Mouse (Mus musculus) heart, embryonic 11.5 days (tissue): ENCODE results near the gene Yaf2. TPM values are rescaled to one million over a fixed set of nuclear protein-coding genes. Genes with fewer than 3 reads are reported as not detected.
"Not testable (repeated sequence)": the region's sequence is repeated elsewhere in the genome, so short reads cannot be mapped to it uniquely, and the experiment has no call there.

Experiments
- ATAC-seq: fragments of 200-750 bp; cut with Nextera tagmentation; replicated peaks from 2 replicates; pipeline ENCODE4 v1.8.0; 2017; ENCODE audit warnings: moderate library complexity; ENCODE audit not compliant: insufficient number of reproducible peaks, low FRiP score, low TSS enrichment
- H3K27ac ChIP-seq: fragments of 300-500 bp; sonication (generic); 2 replicates; pipeline ENCODE4 v1.5.1; 2014; ENCODE audit warnings: mild to moderate bottlenecking, low read depth, low read length
- H3K27me3 ChIP-seq: fragments of 300-500 bp; sonication (generic); 2 replicates; pipeline ENCODE4 v1.6.1; 2014; ENCODE audit warnings: mild to moderate bottlenecking, low read length, mixed read lengths; ENCODE audit not compliant: control insufficient read depth, insufficient read depth
- H3K36me3 ChIP-seq: fragments of 300-500 bp; sonication (generic); 2 replicates; pipeline ENCODE4 v1.6.1; 2014; ENCODE audit warnings: mild to moderate bottlenecking, low read length, moderate library complexity, mixed read lengths; ENCODE audit not compliant: control insufficient read depth, insufficient read depth
- H3K4me1 ChIP-seq: fragments of 300-500 bp; sonication (generic); 2 replicates; pipeline ENCODE4 v1.6.1; 2014; ENCODE audit warnings: low read length; ENCODE audit not compliant: control insufficient read depth, insufficient read depth
- H3K4me2 ChIP-seq: fragments of 300-500 bp; sonication (generic); 2 replicates; pipeline ENCODE4 v1.6.1; 2014; ENCODE audit warnings: mild to moderate bottlenecking, moderate library complexity
- H3K4me3 ChIP-seq: fragments of 300-500 bp; sonication (generic); 2 replicates; pipeline ENCODE4 v1.5.1; 2014; ENCODE audit warnings: low read depth, low read length
- H3K9ac ChIP-seq: fragments of 300-500 bp; sonication (generic); 2 replicates; pipeline ENCODE4 v1.6.1; 2014; ENCODE audit warnings: mild to moderate bottlenecking, low read depth, low read length, moderate library complexity
- H3K9me3 ChIP-seq: fragments of 300-500 bp; sonication (generic); replicated peaks from 2 replicates; pipeline ENCODE4 v1.6.1; 2016; ENCODE audit warnings: low read length; ENCODE audit not compliant: control insufficient read depth
- WGBS: fragments of 180-500 bp; shearing (Covaris S2); extraction: QIAGEN DNeasy Blood & Tissue Kit; methylation state at CpG from one replicate; pipeline ENCODE4 v1.1.7; 2014; ENCODE audit not compliant: insufficient replicate concordance; 5-methylcytosine and 5-hydroxymethylcytosine counted together
- polyA plus RNA-seq: library from polyadenylated mRNA; unstranded; fragments of >200 nt; fragmentation: Nextera tagmentation; extraction: Ambion mirVana; gene quantifications from 2 replicates; pipeline ENCODE4 v1.2.1, GENCODE M21; 2014

The Yaf2 gene
- polyA plus RNA-seq = 119 and 124 TPM in 2 replicates

DNA sequence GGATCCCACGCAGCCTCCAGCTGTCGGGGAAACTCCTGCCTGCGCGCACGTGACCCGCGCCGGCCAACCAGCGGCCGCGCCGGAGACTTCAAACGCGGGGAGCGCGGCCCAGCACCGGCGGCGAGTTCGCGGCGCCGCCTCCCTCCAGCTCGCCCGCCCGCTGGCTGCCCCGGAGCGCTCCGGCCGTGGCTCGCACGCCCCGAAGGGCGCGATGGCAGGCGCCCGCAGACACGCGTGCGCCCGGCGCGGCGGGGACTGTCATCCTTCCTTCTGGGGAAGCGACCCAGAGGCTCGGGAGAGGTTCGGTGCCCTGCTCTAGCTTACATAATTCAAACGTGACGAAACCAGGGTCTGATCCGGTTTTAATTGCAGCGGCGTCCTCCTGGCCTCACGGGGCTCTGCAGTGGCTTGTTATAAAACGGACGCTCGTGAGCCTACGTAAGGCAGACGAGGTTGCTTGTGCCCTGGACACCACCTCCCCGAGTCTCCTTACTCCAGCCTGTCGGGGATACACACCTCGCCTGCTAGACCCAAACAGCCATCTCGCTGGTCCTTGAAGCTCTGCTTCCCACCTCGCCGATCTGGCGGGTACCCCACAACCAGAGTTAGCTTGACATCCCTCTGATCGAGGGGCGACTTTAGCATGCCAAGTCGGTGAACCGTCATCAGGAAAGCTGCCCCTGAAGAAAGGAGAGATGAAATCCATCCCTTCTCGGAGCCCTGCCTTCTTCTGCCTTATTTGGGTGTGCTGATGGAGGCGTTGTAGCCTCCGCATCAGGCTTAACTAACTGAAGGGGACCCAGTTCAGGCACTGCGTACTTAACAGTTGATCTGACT lies at the start of gene Yaf2:
Yaf2 (minus strand) TSS at position 11 of the 837 bp plus-strand sequence.
- H3K4me3 ChIP-seq = peak within 1 kb of the TSS; percentile 85
- WGBS = under 1% methylated on average over 72 of the region's 73 CpGs
- peak; percentile 93 for ATAC-seq
- H3K27me3 ChIP-seq = no peaks in the 10 kb centered on the region
- peak within 1 kb of the TSS; percentile 89 for H3K9ac ChIP-seq
- no peaks in the 10 kb centered on the region for H3K9me3 ChIP-seq
- peak within 1 kb of the TSS; percentile 97 for H3K4me2 ChIP-seq
- 0 out of 2 replicates have a peak, but pooled peaks cover 2% of the 10 kb centered on the region for H3K4me1 ChIP-seq
- no peaks in the 10 kb centered on the region for H3K36me3 ChIP-seq
- H3K27ac ChIP-seq = peak within 1 kb of the TSS; percentile 94

DNA sequence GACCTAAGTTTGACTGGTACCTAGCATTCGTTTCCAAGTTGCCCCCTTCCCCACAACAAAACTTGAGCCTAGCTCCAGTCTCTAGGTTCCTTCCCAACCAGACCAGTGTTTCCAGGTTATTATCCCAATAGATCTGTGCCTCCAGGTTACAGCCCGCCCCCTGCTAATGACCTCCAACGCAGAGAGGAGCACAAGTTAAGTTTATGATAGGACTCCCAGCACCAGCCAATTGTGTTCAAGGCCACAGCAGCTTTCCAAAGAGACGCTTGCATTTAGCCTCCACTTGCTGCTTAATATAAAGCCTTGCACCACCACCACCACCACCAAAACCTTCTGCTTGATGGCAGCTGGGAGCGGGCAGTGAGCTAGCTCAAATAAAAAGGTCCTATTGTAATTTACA lies 44.6 kb upstream of the Yaf2 start:
- WGBS = 63% methylated on average over 5 of the region's 5 CpGs
- H3K4me3 ChIP-seq = no peak overlapping the region
- no peaks in the 10 kb centered on the region for H3K4me1 ChIP-seq
- H3K27me3 ChIP-seq = no peaks in the 10 kb centered on the region
- ATAC-seq = no peak
- no peak overlapping the region for H3K4me2 ChIP-seq
- no peak overlapping the region for H3K27ac ChIP-seq
- peaks cover 3% of the 10 kb centered on the region; the same call in 1 of the 2 replicates for H3K36me3 ChIP-seq
- H3K9ac ChIP-seq = no peak overlapping the region
- no peaks in the 10 kb centered on the region for H3K9me3 ChIP-seq

DNA sequence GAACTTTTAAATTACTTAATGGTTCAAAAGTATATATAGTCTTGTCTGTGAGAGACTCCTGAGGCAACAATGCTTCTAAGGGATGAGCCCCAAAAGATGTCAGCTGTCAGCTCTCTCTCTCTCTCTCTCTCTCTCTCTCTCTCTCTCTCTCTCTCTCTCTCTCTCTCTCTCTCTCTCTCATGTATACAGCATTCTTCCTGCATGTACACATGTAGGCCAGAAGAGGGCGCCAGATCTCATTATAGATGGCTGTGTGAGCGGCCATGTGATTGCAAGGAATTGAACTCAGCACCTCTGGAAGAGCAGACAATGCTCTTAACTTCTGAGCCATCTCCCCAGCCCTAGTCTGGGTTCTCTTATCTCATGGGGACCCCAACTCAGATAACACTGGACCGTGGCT lies 42.4 kb upstream of the Yaf2 start:
- Histone ChIP-seq H3K4me3 (no peak overlapping the region), H3K9ac (no peak overlapping the region), H3K36me3 (no peaks in the 10 kb centered on the region), H3K4me1 (no peaks in the 10 kb centered on the region), H3K4me2 (no peak overlapping the region), H3K9me3 (no peaks in the 10 kb centered on the region), H3K27ac (no peak overlapping the region), H3K27me3 (no peaks in the 10 kb centered on the region)
- WGBS = 65% methylated on average over 3 of the region's 3 CpGs
- no peak for ATAC-seq

DNA sequence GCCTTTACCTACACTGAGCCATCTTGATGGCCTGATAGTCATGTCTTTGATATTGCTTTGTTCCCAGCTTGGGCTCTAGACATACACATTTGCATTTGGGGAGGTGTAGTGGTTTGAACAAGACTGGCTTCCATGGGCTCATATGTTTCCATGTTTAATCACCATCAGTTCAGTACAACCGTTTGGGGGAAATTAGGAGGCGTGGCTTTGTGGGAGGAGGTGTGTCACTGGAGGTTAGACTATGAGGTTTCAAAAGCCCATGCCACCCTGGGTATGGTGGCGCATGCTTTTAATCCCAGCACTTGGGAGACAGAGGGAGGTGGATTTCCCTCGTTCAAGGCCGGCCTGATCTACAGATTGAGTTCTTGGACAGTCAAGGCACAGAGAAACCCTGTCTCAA lies 39.0 kb upstream of the Yaf2 start:
- no peak for ATAC-seq
- H3K27me3 ChIP-seq = no peaks in the 10 kb centered on the region
- H3K9me3 ChIP-seq = no peaks in the 10 kb centered on the region
- H3K27ac ChIP-seq = no peak overlapping the region
- no peaks in the 10 kb centered on the region for H3K36me3 ChIP-seq
- H3K4me3 ChIP-seq = no peak overlapping the region
- 93% methylated on average over 5 of the region's 5 CpGs for WGBS
- H3K4me2 ChIP-seq = no peak overlapping the region
- no peaks in the 10 kb centered on the region for H3K4me1 ChIP-seq
- no peak overlapping the region for H3K9ac ChIP-seq

DNA sequence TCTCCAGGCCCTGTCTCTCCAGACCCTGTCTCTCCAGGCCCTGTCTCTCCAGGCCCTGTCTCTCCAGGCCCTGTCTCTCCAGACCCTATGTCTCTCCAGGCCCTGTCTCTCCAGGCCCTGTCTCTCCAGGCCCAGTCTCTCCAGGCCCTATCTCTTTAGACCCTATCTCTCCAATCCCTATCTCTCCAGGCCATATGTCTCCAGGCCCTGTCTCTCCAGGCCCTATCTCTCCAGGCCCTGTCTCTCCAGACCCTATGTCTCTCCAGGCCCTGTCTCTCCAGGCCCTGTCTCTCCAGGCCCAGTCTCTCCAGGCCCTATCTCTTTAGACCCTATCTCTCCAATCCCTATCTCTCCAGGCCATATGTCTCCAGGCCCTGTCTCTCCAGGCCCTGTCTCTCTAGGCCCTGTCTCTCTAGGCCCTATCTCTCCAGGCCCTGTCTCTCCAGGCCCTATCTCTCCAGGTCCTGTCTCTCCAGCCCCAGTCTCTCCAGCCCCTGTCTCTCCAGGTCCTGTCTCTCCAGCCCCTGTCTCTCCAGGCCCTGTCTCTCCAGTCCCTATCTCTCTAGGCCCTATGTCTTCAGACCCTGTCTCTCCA lies 35.9 kb upstream of the Yaf2 start:
- H3K9ac ChIP-seq, H3K4me3 ChIP-seq, H3K27ac ChIP-seq, H3K4me1 ChIP-seq, ATAC-seq, H3K4me2 ChIP-seq, H3K9me3 ChIP-seq, H3K36me3 ChIP-seq, H3K27me3 ChIP-seq: not testable (repeated sequence)

DNA sequence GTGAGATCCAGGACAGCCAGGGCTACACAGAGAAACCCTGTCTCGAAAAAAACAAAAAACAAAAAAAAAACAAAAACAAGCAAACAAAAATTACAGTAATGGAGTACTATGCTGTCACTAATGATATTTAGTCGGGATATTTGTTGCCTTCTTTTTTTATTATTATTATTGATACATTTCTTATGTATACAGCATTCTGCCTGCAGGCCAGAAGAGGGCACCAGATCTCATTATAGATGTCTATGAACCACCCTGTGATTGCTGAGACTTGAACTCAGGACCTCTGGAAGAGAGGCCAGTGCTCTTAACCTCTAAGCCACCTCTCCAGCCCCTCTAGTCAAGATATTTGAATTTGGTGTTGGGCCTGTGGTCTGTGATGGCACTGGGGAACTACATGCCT lies 35.1 kb upstream of the Yaf2 start:
- Histone ChIP-seq H3K9me3 (no peaks in the 10 kb centered on the region), H3K27ac (no peak overlapping the region), H3K4me3 (no peak overlapping the region), H3K27me3 (no peaks in the 10 kb centered on the region), H3K4me2 (no peak overlapping the region), H3K36me3 (no peaks in the 10 kb centered on the region), H3K4me1 (no peaks in the 10 kb centered on the region; the same call in 1 of the 2 replicates), H3K9ac (no peak overlapping the region)
- 79% methylated on average over 2 of the region's 2 CpGs for WGBS
- no peak for ATAC-seq

DNA sequence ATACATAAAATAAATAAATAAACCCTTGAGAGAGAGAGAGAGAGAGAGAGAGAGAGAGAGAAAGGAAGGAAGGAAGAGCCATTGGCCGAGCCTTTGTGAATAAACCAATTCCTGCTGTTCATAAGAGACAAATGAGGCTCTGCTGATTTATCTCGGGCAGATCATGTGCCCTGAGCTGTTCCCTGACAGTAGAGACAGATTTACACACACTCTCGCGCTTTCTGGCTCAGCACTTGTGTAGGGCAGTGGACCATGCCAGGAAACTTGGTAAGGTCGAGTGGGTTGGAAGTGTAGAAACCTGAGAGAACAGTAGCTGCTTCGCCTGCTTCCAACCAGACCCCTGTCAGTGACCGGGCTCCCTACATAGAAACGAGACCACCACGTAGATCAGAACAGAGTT lies 31.8 kb upstream of the Yaf2 start:
- no peak for ATAC-seq
- Histone ChIP-seq H3K36me3 (no peaks in the 10 kb centered on the region), H3K4me3 (no peak overlapping the region), H3K27me3 (no peaks in the 10 kb centered on the region), H3K4me1 (no peaks in the 10 kb centered on the region; the same call in 1 of the 2 replicates), H3K27ac (no peak overlapping the region), H3K9me3 (no peaks in the 10 kb centered on the region), H3K9ac (no peak overlapping the region), H3K4me2 (no peak overlapping the region)
- 65% methylated on average over 9 of the region's 9 CpGs for WGBS

DNA sequence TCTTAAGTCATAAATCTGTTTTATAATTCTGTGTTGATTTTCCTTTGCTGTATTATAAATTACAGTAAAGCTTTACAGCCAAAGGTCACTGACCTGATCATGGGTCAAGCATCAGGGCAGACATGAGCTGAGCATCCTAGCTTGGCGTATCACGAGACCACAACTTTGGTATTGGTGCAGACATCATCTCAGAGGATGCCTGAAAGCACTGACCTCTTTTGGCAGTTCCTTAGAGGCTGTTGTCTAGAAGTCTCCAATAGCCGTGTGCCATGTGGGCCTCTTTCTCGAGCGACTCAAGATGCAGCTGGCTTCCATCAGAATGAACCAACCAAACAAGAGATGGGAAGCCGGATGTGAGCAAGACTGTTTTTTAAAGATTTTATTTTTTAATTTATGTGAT lies 28.8 kb upstream of the Yaf2 start:
- Histone ChIP-seq H3K27me3 (no peaks in the 10 kb centered on the region), H3K36me3 (no peaks in the 10 kb centered on the region), H3K27ac (no peak overlapping the region), H3K4me1 (no peaks in the 10 kb centered on the region; the same call in 1 of the 2 replicates), H3K9me3 (no peaks in the 10 kb centered on the region), H3K4me3 (no peak overlapping the region), H3K9ac (no peak overlapping the region), H3K4me2 (no peak overlapping the region)
- ATAC-seq = no peak
- WGBS = 87% methylated on average over 6 of the region's 6 CpGs
